Mouse (Mus musculus): Measurements from ENCODE around the gene Fut4. TPM values are rescaled to one million over a fixed set of nuclear protein-coding genes. Genes with fewer than 3 reads are reported as not detected.

Fut4 gene
- polyA plus RNA-seq (2014; fragmentation: Nextera tagmentation; extraction: Ambion mirVana): 4.3 and 5.0 TPM in 2 replicates

DNA sequence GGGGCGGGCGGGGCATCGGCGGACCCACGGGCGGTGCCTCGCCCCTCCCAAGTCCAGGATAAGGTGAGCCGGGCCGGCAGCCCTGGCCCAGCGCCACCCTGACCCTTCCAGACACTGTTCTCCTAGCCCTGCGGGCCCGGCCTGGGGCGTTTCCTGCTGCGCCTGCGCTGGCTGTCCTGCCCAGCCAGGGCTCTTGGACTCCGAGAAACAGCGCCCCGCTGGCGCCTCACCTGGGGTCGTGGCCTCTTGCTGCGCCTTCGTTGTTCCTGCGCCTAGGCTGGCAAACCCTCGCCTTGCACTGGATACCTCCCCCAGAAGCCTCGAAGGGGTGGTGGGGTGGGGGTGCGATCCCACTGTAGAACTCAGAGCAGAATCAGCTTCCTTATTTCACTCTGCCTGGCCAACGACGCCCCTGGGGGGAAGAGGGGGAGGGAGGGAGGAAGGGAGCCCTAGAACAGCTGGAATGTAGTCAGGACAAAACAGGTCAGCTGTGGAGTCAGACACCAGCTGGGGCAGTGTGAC, at the start of gene Fut4:
TSS of gene Fut4 (minus strand) at position 393 of the 522 bp plus-strand sequence.
- peak; percentile 80 for ATAC-seq (replicated peaks; ENCODE audit: insufficient number of reproducible peaks, low FRiP score, low TSS enrichment, low read depth)
- 0% methylated on average over 27 of the region's 28 CpGs for WGBS

GRCm38 (mm10) chr9:14787356-14787755, 35.2 kb upstream of the Fut4 start:
- no peaks in the 10 kb centered on the region for H3K4me1 ChIP-seq (ENCODE audit: control insufficient read depth, insufficient read depth, low read length)
- no peak for DNase-seq (ENCODE audit: low spot score)
- no peak overlapping the region for H3K9ac ChIP-seq (replicated peaks; ENCODE audit: low read length)
- WGBS: 93% methylated on average over 6 of the region's 6 CpGs
- no peaks in the 10 kb centered on the region for H3K27me3 ChIP-seq (ENCODE audit: control insufficient read depth, insufficient read depth, low read length)
- no peaks in the 10 kb centered on the region for H3K9me3 ChIP-seq (replicated peaks; ENCODE audit: control insufficient read depth, low read length)
- no peak overlapping the region for H3K4me2 ChIP-seq (ENCODE audit: low read depth, low read length)
- H3K4me3 ChIP-seq (ENCODE audit: low read depth, low read length): no peak overlapping the region
- no peak for ATAC-seq (replicated peaks; ENCODE audit: insufficient number of reproducible peaks, low FRiP score, low TSS enrichment, low read depth)
- H3K36me3 ChIP-seq (replicated peaks; ENCODE audit: control insufficient read depth, insufficient read depth, low read depth, low read length): no peaks in the 10 kb centered on the region
- no peak overlapping the region for H3K27ac ChIP-seq (replicated peaks; ENCODE audit: low read depth, low read length)

More for the DNA sequence above, at the start of gene Fut4:
- peaks cover 3% of the 10 kb centered on the region; the same call in 1 of the 2 replicates for H3K4me1 ChIP-seq (ENCODE audit: control insufficient read depth, insufficient read depth, low read length)
- H3K27me3 ChIP-seq (ENCODE audit: control insufficient read depth, insufficient read depth, low read length): no peaks in the 10 kb centered on the region; the same call in 1 of the 2 replicates
- no peaks in the 10 kb centered on the region for H3K36me3 ChIP-seq (replicated peaks; ENCODE audit: control insufficient read depth, insufficient read depth, low read depth, low read length)
- peak; percentile 68 for DNase-seq (ENCODE audit: low spot score)
- H3K4me2 ChIP-seq (ENCODE audit: low read depth, low read length): peak within 1 kb of the TSS; percentile 98
- H3K27ac ChIP-seq (replicated peaks; ENCODE audit: low read depth, low read length): peak within 1 kb of the TSS; percentile 20; the same call in 1 of the 2 replicates
- peak within 1 kb of the TSS; percentile 57 for H3K4me3 ChIP-seq (ENCODE audit: low read depth, low read length)
- peak within 1 kb of the TSS; percentile 72 for H3K9ac ChIP-seq (replicated peaks; ENCODE audit: low read length)
- H3K9me3 ChIP-seq (replicated peaks; ENCODE audit: control insufficient read depth, low read length): no peaks in the 10 kb centered on the region

DNA sequence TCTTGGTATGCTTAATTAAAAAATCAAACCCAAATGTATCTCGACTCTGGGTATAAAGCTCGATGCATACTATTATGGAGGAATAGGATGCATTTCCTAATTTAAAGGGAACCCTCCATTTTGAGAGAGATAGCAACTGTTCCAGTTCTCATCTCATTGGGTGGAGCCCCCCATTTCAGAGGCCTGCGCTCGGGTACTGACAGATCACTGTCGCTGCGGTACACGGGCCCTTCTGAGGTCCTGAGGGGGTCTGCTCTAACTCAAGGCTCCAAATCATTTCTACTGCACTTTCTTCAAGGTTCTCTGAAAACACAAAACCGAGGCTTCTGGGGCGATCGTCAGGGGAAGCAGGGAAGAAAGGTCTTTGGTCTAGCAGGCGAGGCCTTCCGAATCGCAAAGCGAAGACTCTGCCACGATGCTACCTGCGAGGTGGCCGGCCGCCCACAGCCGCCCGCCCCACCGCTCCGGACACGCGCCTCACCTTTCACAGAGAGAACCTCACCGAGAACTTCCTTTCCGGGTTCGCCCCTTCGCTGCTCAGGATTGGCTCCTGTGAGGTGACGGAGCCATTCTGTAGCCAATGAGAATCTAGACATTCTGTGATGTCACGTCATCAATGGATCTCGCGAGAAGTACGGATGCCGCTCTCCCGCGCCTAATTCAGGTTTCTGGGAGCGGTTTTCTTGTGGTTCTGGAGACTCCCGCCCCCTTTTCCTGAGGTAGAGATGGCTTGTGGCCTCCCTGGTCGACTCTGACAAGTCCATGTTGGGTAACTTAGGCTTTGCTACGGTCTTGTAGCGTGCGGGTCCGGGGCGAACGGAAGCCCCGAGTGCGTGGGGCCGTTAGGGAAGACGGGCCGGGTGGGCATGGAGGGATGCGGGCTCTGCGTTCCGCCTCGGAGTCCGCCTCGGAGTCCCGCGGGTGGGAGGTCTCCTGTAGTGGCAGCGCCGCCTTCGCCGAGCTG, 32.1 kb upstream of the Fut4 start, which contains the start of the genes Mre11a and Ankrd49:
TSS of gene Mre11a (plus strand) at position 616 of the 964 bp plus-strand sequence.
TSS of gene Ankrd49 (minus strand) at position 818 of the 964 bp plus-strand sequence.
- Histone ChIP-seq H3K36me3 (replicated peaks; ENCODE audit: control insufficient read depth, insufficient read depth, low read depth, low read length) (peaks cover 3% of the 10 kb centered on the region), H3K27ac (replicated peaks; ENCODE audit: low read depth, low read length) (peak within 1 kb of the TSS; percentile 72), H3K27me3 (ENCODE audit: control insufficient read depth, insufficient read depth, low read length) (no peaks in the 10 kb centered on the region), H3K9ac (replicated peaks; ENCODE audit: low read length) (peak within 1 kb of the TSS; percentile 76), H3K4me2 (ENCODE audit: low read depth, low read length) (peak within 1 kb of the TSS; percentile 46), H3K9me3 (replicated peaks; ENCODE audit: control insufficient read depth, low read length) (no peaks in the 10 kb centered on the region), H3K4me1 (ENCODE audit: control insufficient read depth, insufficient read depth, low read length) (no peaks in the 10 kb centered on the region), H3K4me3 (ENCODE audit: low read depth, low read length) (peak within 1 kb of the TSS; percentile 58)
- ATAC-seq (replicated peaks; ENCODE audit: insufficient number of reproducible peaks, low FRiP score, low TSS enrichment, low read depth) (peak; percentile 99), DNase-seq (ENCODE audit: low spot score) (peak; percentile 99)
- under 1% methylated on average over 62 of the region's 62 CpGs for WGBS

DNA sequence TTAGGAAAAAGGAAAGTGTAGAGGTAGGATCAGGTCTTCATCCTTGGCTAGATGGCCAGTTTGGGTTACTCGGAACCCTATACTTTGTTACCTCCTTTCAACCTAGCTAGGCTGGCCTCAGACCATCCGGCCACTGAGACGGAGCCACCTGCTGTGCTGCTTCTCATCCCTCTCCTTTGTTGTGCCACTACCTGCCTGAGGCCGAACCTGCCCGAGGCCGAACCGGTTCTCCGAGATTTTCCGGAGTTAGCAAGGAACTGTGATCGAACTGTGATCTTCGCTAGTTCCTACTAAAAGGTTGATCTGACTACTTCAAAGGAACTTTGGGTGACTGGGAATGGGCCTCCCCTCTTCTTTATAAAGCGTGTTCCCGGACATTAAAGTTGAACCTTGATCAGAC, 26.1 kb upstream of the Fut4 start:
- H3K4me2 ChIP-seq (ENCODE audit: low read depth, low read length): no peak overlapping the region
- H3K27me3 ChIP-seq (ENCODE audit: control insufficient read depth, insufficient read depth, low read length): no peaks in the 10 kb centered on the region
- no peaks in the 10 kb centered on the region for H3K4me1 ChIP-seq (ENCODE audit: control insufficient read depth, insufficient read depth, low read length)
- H3K36me3 ChIP-seq (replicated peaks; ENCODE audit: control insufficient read depth, insufficient read depth, low read depth, low read length): peaks cover 3% of the 10 kb centered on the region
- H3K9me3 ChIP-seq (replicated peaks; ENCODE audit: control insufficient read depth, low read length): no peaks in the 10 kb centered on the region
- no peak overlapping the region for H3K9ac ChIP-seq (replicated peaks; ENCODE audit: low read length)
- no peak for DNase-seq (ENCODE audit: low spot score)
- no peak for ATAC-seq (replicated peaks; ENCODE audit: insufficient number of reproducible peaks, low FRiP score, low TSS enrichment, low read depth)
- H3K4me3 ChIP-seq (ENCODE audit: low read depth, low read length): no peak overlapping the region
- 36% methylated on average over 13 of the region's 13 CpGs for WGBS
- no peak overlapping the region for H3K27ac ChIP-seq (replicated peaks; ENCODE audit: low read depth, low read length)

- no peak for DNase-seq (ENCODE audit: low spot score)
- no peaks in the 10 kb centered on the region for H3K27me3 ChIP-seq (ENCODE audit: control insufficient read depth, insufficient read depth, low read length)
- no peak for ATAC-seq (replicated peaks; ENCODE audit: insufficient number of reproducible peaks, low FRiP score, low TSS enrichment, low read depth)
- no peaks in the 10 kb centered on the region for H3K36me3 ChIP-seq (replicated peaks; ENCODE audit: control insufficient read depth, insufficient read depth, low read depth, low read length)
- no peak overlapping the region for H3K27ac ChIP-seq (replicated peaks; ENCODE audit: low read depth, low read length)
- no peak overlapping the region for H3K4me3 ChIP-seq (ENCODE audit: low read depth, low read length)
- no peaks in the 10 kb centered on the region for H3K9me3 ChIP-seq (replicated peaks; ENCODE audit: control insufficient read depth, low read length)
- no peak overlapping the region for H3K9ac ChIP-seq (replicated peaks; ENCODE audit: low read length)
- H3K4me1 ChIP-seq (ENCODE audit: control insufficient read depth, insufficient read depth, low read length): peaks cover 3% of the 10 kb centered on the region; the same call in 1 of the 2 replicates
- WGBS: 52% methylated on average over 2 of the region's 2 CpGs
- no peak overlapping the region for H3K4me2 ChIP-seq (ENCODE audit: low read depth, low read length)
These were observed 21.6 kb upstream of the Fut4 start for GRCm38 (mm10) chr9:14773813-14774212.

DNA sequence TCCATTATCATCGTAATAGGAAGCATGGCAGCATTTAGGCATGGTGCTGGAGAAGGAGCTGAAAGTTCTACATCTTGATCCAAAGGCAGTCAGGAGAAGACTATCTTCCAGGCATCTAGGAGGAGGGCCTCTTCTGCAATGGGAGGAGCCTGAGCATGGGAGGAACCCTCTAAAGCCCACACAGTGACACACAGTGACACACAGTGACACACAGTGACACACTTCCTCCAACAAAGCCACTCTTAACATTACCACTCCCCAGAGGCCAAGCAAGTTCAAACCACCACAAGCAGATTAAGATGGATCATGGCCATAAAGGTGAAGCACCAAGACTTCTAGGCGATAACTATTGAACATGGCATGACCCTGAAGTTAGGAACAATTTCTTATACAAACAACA, 19.9 kb upstream of the Fut4 start:
- no peak overlapping the region for H3K9ac ChIP-seq (replicated peaks; ENCODE audit: low read length)
- no peak overlapping the region for H3K27ac ChIP-seq (replicated peaks; ENCODE audit: low read depth, low read length)
- peaks cover 3% of the 10 kb centered on the region; the same call in 1 of the 2 replicates for H3K4me1 ChIP-seq (ENCODE audit: control insufficient read depth, insufficient read depth, low read length)
- H3K36me3 ChIP-seq (replicated peaks; ENCODE audit: control insufficient read depth, insufficient read depth, low read depth, low read length): no peaks in the 10 kb centered on the region
- no peaks in the 10 kb centered on the region for H3K27me3 ChIP-seq (ENCODE audit: control insufficient read depth, insufficient read depth, low read length)
- H3K4me3 ChIP-seq (ENCODE audit: low read depth, low read length): no peak overlapping the region
- no peak for DNase-seq (ENCODE audit: low spot score)
- 90% methylated on average over 2 of the region's 2 CpGs for WGBS
- no peaks in the 10 kb centered on the region for H3K9me3 ChIP-seq (replicated peaks; ENCODE audit: control insufficient read depth, low read length)
- H3K4me2 ChIP-seq (ENCODE audit: low read depth, low read length): no peak overlapping the region
- ATAC-seq (replicated peaks; ENCODE audit: insufficient number of reproducible peaks, low FRiP score, low TSS enrichment, low read depth): no peak

DNA sequence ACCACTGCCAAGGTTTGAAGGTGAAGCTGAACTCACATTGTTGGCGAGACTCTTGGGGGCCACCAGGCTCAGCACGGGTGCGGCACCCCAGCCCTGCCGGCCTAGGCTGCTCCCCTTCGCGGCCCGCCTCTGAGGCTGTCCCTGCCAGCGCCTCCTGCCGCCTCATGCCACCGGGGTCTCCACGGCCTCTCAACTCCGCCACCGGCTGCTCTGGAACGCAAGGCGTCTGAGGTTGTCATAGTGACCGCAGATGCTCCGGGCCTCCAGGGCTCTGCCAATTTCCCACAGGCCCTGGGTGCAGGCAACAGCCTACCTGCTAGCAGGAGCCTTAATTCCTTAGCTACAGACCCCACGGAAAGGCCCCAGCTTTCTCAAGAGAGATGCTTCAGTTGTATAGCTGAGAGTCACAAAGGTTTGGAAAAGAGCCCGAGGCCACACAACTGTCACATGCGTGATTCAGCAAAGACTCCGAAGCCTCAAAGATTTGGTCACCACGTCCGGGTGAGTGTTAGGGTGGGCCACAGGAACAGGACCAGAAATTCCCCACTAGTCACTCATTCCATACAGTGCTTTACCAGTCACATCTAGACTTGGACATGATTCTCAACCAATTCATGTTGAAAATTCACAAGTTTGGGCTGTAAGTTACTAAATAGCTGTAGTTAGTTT, 18.7 kb upstream of the Fut4 start, which contains the start of gene 1700012B09Rik:
TSS of gene 1700012B09Rik (minus strand) at position 228 of the 669 bp plus-strand sequence.
- Histone ChIP-seq H3K9ac (replicated peaks; ENCODE audit: low read length) (0 out of 2 replicates have a peak within 1 kb of the TSS, but pooled peaks have one; percentile 25), H3K4me1 (ENCODE audit: control insufficient read depth, insufficient read depth, low read length) (peaks cover 3% of the 10 kb centered on the region; the same call in 1 of the 2 replicates), H3K27me3 (ENCODE audit: control insufficient read depth, insufficient read depth, low read length) (no peaks in the 10 kb centered on the region), H3K27ac (replicated peaks; ENCODE audit: low read depth, low read length) (no peak within 1 kb of the TSS), H3K4me3 (ENCODE audit: low read depth, low read length) (no peak within 1 kb of the TSS), H3K9me3 (replicated peaks; ENCODE audit: control insufficient read depth, low read length) (no peaks in the 10 kb centered on the region), H3K4me2 (ENCODE audit: low read depth, low read length) (no peak within 1 kb of the TSS), H3K36me3 (replicated peaks; ENCODE audit: control insufficient read depth, insufficient read depth, low read depth, low read length) (no peaks in the 10 kb centered on the region)
- 0 out of 2 replicates have a peak, but pooled peaks have one; percentile 48 for ATAC-seq (replicated peaks; ENCODE audit: insufficient number of reproducible peaks, low FRiP score, low TSS enrichment, low read depth)
- WGBS: 16% methylated on average over 23 of the region's 23 CpGs
- no peak for DNase-seq (ENCODE audit: low spot score)

All from embryonic facial prominence, embryonic 11.5 days (tissue).